Mouse (Mus musculus) kidney, adult 8-10 months (tissue): ENCODE measurements at regions not wholly inside any gene's neighbourhood (a gene's known extent, or its start where the extent isn't known, plus 50 kb on each side); places are given as distances from the start of the nearest gene placed in this dataset.
"Not testable (repeated sequence)": the region's sequence is repeated elsewhere in the genome, so short reads cannot be mapped to it uniquely, and the experiment has no call there.

Source experiments
- DNase-seq, 2 experiments: peaks; one replicate each; pipeline ENCODE4 v3.0.0; 2022

DNA sequence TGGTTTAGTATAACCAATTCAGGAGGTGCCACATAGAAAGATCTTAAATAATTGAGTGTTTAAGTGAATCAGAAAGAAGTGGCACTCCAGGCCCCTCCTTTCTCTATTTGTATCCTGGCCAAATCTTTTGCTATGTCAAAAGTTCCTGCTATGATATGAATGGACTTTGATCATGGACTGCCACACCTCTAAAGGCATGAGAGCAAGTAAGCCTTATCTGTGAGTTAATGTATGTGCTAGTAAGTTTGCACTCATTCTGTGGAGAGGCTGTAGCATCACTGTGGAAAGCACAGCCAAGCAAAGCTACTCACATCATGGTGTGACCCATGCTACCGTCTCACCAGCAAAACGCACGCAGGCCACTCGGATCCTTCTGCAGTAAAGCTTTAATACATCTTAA, 140.2 kb downstream of the Jrkl start:
- no peak for DNase-seq

GRCm38 (mm10) chr9:13083669-13084068, 162.0 kb downstream of the Jrkl start:
- DNase-seq = no peak

DNA sequence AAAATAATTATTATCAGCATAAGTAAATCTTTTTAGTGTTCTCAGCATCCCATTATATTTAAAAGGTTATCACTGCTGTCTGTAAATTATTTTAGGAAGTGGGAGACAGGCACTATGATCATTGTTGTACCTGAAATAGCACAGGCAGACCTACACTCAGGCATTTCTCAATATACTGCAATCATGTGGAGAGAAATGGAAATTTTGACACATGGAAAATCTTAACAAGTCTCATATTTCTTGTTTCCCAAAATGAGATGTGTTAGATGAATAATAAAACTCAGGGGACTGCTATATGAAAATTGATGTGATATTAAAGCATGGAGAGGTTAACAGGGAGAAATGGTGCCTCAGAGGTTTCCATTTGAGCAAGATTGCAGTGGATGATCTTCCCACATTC, 196.6 kb downstream of the Jrkl start:
- no peak for DNase-seq

DNA sequence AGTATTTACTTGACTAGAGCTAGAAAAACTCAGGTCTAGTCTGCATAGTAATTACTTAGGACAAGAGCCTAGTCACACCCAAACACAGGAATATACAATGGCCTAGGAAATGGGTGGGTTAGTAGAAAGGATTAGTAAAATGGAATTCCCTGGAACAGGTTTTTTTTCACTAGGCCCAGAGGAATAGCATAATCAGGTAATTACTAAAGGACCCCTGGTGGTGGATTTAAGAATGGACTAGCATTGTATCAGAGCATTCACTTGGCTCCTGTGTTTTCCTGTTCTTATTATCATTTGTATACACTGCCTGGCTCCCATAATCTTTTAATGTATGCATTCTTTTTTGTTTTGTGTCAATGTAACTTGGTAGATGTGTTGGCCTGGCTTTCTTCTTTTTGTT, 226.6 kb downstream of the Jrkl start:
- DNase-seq = no peak

DNA sequence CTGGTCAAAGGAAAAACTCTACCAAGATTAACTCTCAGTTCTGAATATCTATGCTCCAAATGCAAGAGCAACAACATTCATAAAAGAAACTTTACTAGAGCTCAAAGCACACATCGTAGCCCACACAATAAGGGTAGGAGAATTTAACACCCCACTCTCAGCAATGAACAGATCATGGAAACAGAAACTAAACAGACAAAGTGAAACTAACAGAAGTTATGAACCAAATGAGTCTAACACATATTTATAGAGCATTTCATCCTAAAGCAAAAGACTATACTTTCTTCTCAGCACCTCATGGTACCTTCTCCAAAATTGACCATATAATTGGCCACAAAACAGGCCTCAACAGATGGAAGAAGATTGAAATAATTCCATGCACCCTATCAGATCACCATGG, 262.4 kb downstream of the Jrkl start:
- not testable (repeated sequence) for DNase-seq

DNA sequence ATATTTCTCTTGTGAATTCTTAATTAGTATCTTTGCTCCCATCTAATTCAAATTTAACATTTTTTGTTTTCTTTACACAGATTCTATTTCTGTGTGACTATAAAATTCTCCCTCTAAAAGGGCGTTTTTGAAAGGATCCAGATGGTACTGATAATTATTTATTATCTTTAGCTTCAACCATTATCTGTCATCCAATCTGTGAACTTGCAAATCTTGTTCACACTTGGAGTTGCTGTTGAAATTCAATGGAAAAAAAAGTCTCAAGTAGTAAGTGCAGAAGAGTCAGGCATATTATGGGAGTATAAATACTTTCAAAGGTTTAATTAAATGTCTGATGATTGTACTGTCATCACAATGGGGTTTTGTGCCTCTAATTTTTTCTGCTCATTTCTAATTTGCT, 272.6 kb downstream of the Jrkl start:
- no peak for DNase-seq

GRCm38 (mm10) chr9:12960337-12960736, 285.3 kb downstream of the Jrkl start:
- no peak for DNase-seq

DNA sequence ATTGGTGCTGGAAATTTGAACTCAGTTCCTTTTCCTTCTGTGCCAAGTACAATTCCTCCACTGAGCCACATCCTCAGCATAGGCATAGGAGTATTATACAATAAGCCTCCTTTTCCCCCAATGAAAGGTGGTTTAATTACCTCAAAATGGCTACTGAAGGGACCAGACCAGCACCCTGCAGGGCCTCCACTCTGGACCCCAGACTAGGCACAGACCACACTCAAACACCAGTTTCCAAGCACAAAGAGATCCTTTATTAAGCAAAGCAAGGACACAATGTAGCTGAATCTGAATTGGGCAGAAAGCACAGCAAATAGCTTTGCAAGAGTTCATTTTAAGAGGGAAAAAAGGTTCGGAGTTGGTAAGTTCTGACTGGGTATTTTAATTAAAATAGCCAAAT, 299.5 kb downstream of the Jrkl start:
- no peak for DNase-seq

DNA sequence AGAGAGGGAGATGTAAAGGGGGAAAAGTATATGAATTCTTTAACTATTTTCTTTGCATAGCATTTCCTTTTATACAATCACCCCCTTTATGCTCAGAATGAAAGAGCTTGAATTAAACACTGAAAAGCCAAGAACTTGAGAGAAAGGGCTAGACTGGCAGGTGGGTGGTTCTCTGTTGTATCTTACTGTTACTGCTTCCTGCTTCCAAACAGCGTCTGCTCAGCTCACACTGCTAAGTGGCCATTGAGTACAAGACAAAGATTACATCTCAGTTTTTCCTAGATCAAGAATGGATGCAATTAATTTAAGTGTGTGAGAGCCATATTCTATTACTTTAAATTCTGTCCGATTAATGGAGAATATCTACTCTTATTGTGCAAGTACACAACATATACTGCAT, 300.2 kb downstream of the Jrkl start:
- no peak for DNase-seq

GRCm38 (mm10) chr9:12945037-12945436, 300.6 kb downstream of the Jrkl start:
- no peak for DNase-seq

DNA sequence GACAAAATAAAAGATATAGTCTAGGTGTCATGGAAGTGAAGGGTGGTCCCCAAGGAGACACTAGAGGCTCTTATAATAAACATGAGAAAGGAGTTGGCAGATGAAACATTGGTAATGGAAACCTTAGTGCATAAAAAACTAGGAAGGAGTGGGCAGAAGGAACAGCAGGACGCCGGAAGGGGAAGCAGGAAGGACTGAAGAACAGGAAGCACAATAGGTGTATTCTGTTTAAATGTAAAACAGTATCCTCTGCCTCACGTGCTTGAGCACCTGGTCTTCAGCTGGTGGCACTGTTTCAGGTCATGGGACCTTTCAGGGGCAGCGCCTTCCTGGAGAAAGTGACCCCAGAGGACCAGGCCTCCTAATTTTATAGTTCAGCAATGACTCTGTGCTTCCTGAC, 310.6 kb downstream of the Jrkl start:
- DNase-seq = no peak

DNA sequence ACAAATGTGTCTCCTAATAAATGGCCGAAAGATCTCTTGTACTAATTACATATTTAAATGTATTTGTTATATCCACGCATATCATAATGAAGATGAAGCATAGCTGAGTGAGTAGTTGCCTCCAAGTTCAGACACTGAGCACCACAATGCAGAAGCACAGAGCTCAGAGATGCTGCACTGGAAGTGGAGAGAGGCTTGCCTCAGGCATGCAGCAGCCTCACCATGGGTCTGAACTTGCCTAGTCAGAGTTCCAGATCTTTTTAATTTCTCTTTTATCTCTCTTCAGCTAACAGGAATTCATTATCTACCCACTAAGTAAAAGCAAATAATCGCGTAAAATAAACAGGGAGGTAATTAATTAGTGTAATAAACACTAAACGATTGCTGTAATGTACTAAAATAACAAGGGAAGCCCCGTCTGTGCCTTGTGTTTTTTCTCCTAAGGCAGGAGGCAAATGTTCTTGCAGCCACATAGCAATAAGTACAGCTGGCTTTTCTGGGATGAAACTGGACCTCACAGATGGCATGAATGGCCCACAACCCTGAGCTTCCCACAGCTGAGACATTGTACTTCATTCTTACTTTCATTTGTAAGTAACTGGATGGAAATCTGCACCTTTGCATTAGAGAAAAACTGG, 320.0 kb downstream of the Jrkl start:
- no peak for DNase-seq

DNA sequence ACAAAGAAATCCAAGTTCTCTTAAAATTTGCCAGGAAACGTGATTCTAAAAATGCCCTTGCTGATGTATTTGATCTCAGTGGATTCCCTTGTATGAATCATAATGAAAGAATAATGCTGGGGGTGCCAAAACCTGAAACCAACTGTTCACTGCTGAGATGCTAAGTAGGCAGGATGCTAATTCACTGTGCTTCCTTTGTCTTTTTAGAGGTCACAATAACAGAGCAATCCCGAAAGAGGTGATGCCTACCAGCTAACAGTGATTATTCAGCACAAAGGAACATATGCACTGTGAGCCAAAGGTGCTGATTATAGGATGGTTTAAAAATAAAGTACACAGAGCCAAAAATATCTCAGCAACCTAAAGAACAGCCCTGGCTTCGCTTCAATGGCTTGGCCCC, 344.9 kb downstream of the Jrkl start:
- no peak for DNase-seq

DNA sequence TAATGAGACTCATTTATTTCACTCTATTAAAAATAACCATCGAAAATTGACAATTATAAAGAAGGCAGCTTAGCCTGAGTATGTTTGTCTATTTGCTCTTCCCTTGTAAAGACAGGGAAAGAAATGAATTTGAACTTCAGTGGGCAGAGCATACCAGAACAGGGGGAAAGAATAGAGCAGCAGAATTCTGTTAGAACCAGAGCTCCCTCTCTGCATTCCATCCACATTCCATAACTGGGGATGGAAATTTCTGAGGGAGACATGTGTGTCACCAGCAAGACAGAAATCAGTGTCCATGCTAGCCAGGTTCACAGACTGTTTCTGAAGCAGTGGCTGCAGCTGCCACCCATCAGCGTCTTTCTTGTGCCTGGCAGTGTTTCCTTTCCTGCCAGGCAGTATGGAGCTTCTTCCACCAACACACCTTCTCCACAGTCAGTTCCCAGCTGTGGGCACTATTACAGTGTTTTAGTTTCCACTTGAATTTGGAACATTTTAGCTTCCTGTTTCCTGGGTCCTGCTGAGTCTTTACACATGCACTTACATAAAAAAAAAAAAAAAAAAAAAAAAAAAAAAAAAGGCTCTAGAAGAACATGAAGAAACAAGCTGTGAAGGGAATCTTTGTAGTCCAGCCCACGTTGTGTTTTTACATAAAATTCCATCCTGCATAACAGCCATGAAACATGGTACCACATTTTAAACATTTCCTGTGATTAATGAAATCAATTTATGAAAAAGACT, 365.7 kb downstream of the Jrkl start:
- DNase-seq = no peak

GRCm38 (mm10) chr9:12876496-12876895, 369.1 kb downstream of the Jrkl start:
- DNase-seq = no peak

DNA sequence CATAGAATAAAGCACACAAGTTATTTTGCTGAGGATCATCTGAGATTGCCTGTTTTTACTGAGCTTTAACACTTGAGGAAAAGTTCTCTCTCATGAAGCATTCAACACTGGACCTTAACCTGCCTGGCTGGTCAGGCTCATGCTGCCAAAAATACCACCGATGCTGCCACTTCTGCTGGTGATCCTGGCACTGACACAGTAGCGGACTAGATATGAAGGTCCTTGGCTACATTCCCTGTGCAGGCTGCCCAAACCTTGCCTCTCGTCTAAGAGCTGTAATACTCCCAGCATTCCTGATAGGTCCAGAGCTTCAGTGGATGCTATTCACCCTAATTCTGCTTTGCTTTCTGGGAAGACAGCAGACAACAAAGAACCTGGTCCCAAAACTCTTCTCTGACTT, 374.7 kb downstream of the Jrkl start:
- peak in 1 of 2 experiments; percentile 17 for DNase-seq
